Mouse (Mus musculus) hindbrain, embryonic 11.5 days (tissue): Measurements from ENCODE around the gene Sltm. TPM values are rescaled to one million over a fixed set of nuclear protein-coding genes. Genes with fewer than 3 reads are reported as not detected.
A peak's percentile ranks its signal among the peaks of the same experiment; 100 is the strongest.

Source experiments
- ATAC-seq: fragments of 200-750 bp; cut with Nextera tagmentation; 2 replicates; pipeline ENCODE4 v1.8.0; 2017; ENCODE audit warnings: mild to moderate bottlenecking, moderate TSS enrichment, moderate library complexity; ENCODE audit not compliant: low FRiP score
- DNase-seq: peaks from one replicate; pipeline ENCODE4 v3.0.0-alpha.2; 2015; ENCODE audit warnings: low spot score
- H3K27ac ChIP-seq: fragments of 300-500 bp; sonication (generic); 2 replicates; pipeline ENCODE4 v1.5.1; 2014; ENCODE audit warnings: mild to moderate bottlenecking, low read depth, low read length
- H3K27me3 ChIP-seq: fragments of 300-500 bp; sonication (generic); 2 replicates; pipeline ENCODE4 v1.6.1; 2014; ENCODE audit warnings: mild to moderate bottlenecking, low read length, moderate library complexity, mixed read lengths; ENCODE audit not compliant: control insufficient read depth, insufficient read depth
- H3K36me3 ChIP-seq: fragments of 300-500 bp; sonication (generic); 2 replicates; pipeline ENCODE4 v1.6.1; 2014; ENCODE audit warnings: mild to moderate bottlenecking, low read length, moderate library complexity, mixed read lengths; ENCODE audit not compliant: control insufficient read depth, insufficient read depth
- H3K4me1 ChIP-seq: fragments of 300-500 bp; sonication (generic); replicated peaks from 2 replicates; pipeline ENCODE4 v1.6.1; 2014; ENCODE audit warnings: low read length, mixed read lengths; ENCODE audit not compliant: control insufficient read depth, insufficient read depth
- H3K4me2 ChIP-seq: fragments of 300-500 bp; sonication (generic); replicated peaks from 2 replicates; pipeline ENCODE4 v1.6.1; 2014; ENCODE audit warnings: mild to moderate bottlenecking, low read depth, low read length
- H3K4me3 ChIP-seq: fragments of 300-500 bp; sonication (generic); 2 replicates; pipeline ENCODE4 v1.5.1; 2014; ENCODE audit warnings: low read depth, low read length
- H3K9ac ChIP-seq: fragments of 300-500 bp; sonication (generic); 2 replicates; pipeline ENCODE4 v1.6.1; 2014; ENCODE audit warnings: low read depth, low read length
- H3K9me3 ChIP-seq: fragments of 300-500 bp; sonication (generic); 2 replicates; pipeline ENCODE4 v1.6.1; 2016; ENCODE audit warnings: low read length; ENCODE audit not compliant: control insufficient read depth
- WGBS: fragments of 180-500 bp; shearing (Covaris S2); extraction: QIAGEN DNeasy Blood & Tissue Kit; methylation state at CpG from one replicate; pipeline ENCODE4 v1.1.7; 2014; 5-methylcytosine and 5-hydroxymethylcytosine counted together
- polyA plus RNA-seq: library from polyadenylated mRNA; unstranded; fragments of >200 nt; fragmentation: Nextera tagmentation; extraction: Ambion mirVana; gene quantifications from 2 replicates; pipeline ENCODE4 v1.2.1, GENCODE M21; 2014

Gene Sltm
- polyA plus RNA-seq, 1 experiment from 2014 or later: 83.4 TPM

GRCm38 (mm10) chr9:70509906-70510525, 32.5 kb upstream of the Sltm start:
- 71% methylated on average over 4 of the region's 4 CpGs for WGBS

GRCm38 (mm10) chr9:70510998-70511583, 31.5 kb upstream of the Sltm start:
- H3K9ac ChIP-seq: no peak overlapping the region
- H3K27ac ChIP-seq: no peak overlapping the region
- H3K4me2 ChIP-seq: no peak overlapping the region
- 70% methylated on average over 10 of the region's 10 CpGs for WGBS
- ATAC-seq (no peak), DNase-seq (no peak)
- H3K4me1 ChIP-seq: no peaks in the 10 kb centered on the region
- no peaks in the 10 kb centered on the region for H3K27me3 ChIP-seq
- no peak overlapping the region for H3K4me3 ChIP-seq
- H3K36me3 ChIP-seq: no peaks in the 10 kb centered on the region
- no peaks in the 10 kb centered on the region for H3K9me3 ChIP-seq

More at GRCm38 (mm10) chr9:70509906-70510525, 32.5 kb upstream of the Sltm start:
- Histone ChIP-seq H3K9ac (no peak overlapping the region), H3K4me3 (no peak overlapping the region), H3K27ac (no peak overlapping the region), H3K9me3 (no peaks in the 10 kb centered on the region), H3K27me3 (no peaks in the 10 kb centered on the region), H3K4me2 (no peak overlapping the region), H3K36me3 (no peaks in the 10 kb centered on the region), H3K4me1 (no peaks in the 10 kb centered on the region)
- ATAC-seq (no peak), DNase-seq (no peak)

GRCm38 (mm10) chr9:70511681-70512080, 30.9 kb upstream of the Sltm start:
- no peaks in the 10 kb centered on the region for H3K36me3 ChIP-seq
- no peak overlapping the region for H3K9ac ChIP-seq
- H3K9me3 ChIP-seq: no peaks in the 10 kb centered on the region
- ATAC-seq (no peak), DNase-seq (no peak)
- H3K27me3 ChIP-seq: no peaks in the 10 kb centered on the region
- no peaks in the 10 kb centered on the region for H3K4me1 ChIP-seq
- H3K27ac ChIP-seq: no peak overlapping the region
- no peak overlapping the region for H3K4me3 ChIP-seq
- no peak overlapping the region for H3K4me2 ChIP-seq
- WGBS: 88% methylated on average over 7 of the region's 7 CpGs

GRCm38 (mm10) chr9:70520651-70521050, 21.9 kb upstream of the Sltm start:
- no peaks in the 10 kb centered on the region for H3K27me3 ChIP-seq
- H3K27ac ChIP-seq: no peak overlapping the region
- 83% methylated on average over 3 of the region's 3 CpGs for WGBS
- DNase-seq (no peak), ATAC-seq (no peak)
- no peak overlapping the region for H3K4me3 ChIP-seq
- no peaks in the 10 kb centered on the region for H3K4me1 ChIP-seq
- H3K9ac ChIP-seq: no peak overlapping the region
- H3K4me2 ChIP-seq: no peak overlapping the region
- no peaks in the 10 kb centered on the region for H3K36me3 ChIP-seq
- no peaks in the 10 kb centered on the region for H3K9me3 ChIP-seq

GRCm38 (mm10) chr9:70523813-70524212, 18.7 kb upstream of the Sltm start:
- no peak overlapping the region for H3K4me3 ChIP-seq
- 96% methylated on average over 3 of the region's 3 CpGs for WGBS
- ATAC-seq: no peak

GRCm38 (mm10) chr9:70524366-70524765, 18.2 kb upstream of the Sltm start:
- H3K4me1 ChIP-seq: no peaks in the 10 kb centered on the region
- 89% methylated on average over 7 of the region's 7 CpGs for WGBS
- H3K9ac ChIP-seq: no peak overlapping the region
- H3K27ac ChIP-seq: no peak overlapping the region
- ATAC-seq: no peak
- DNase-seq: no peak
- H3K36me3 ChIP-seq: no peaks in the 10 kb centered on the region
- H3K4me3 ChIP-seq: no peak overlapping the region
- no peaks in the 10 kb centered on the region for H3K27me3 ChIP-seq
- H3K4me2 ChIP-seq: no peak overlapping the region
- H3K9me3 ChIP-seq: no peaks in the 10 kb centered on the region

More at GRCm38 (mm10) chr9:70523813-70524212, 18.7 kb upstream of the Sltm start:
- no peak overlapping the region for H3K4me2 ChIP-seq
- no peaks in the 10 kb centered on the region for H3K4me1 ChIP-seq
- H3K9ac ChIP-seq: no peak overlapping the region
- no peak for DNase-seq
- no peaks in the 10 kb centered on the region for H3K27me3 ChIP-seq
- H3K27ac ChIP-seq: no peak overlapping the region
- H3K36me3 ChIP-seq: no peaks in the 10 kb centered on the region
- no peaks in the 10 kb centered on the region for H3K9me3 ChIP-seq

GRCm38 (mm10) chr9:70533328-70533727, 9.2 kb upstream of the Sltm start:
- Histone ChIP-seq H3K9me3 (no peaks in the 10 kb centered on the region), H3K36me3 (no peaks in the 10 kb centered on the region), H3K27ac (no peak overlapping the region), H3K4me2 (no peak overlapping the region), H3K9ac (no peak overlapping the region), H3K27me3 (no peaks in the 10 kb centered on the region), H3K4me3 (no peak overlapping the region), H3K4me1 (no peaks in the 10 kb centered on the region)
- WGBS: 78% methylated on average over 3 of the region's 3 CpGs
- ATAC-seq: no peak
- DNase-seq: no peak

GRCm38 (mm10) chr9:70541584-70541983, 970 bp upstream of the Sltm start:
- no peak for DNase-seq
- Histone ChIP-seq H3K27ac (no peak overlapping the region), H3K9ac (peak overlapping the region; percentile 49; the same call in 1 of the 2 replicates), H3K27me3 (no peaks in the 10 kb centered on the region), H3K9me3 (no peaks in the 10 kb centered on the region), H3K36me3 (0 out of 2 replicates have a peak, but pooled peaks cover 2% of the 10 kb centered on the region), H3K4me1 (no peaks in the 10 kb centered on the region), H3K4me3 (peak overlapping the region; percentile 90), H3K4me2 (peak overlapping the region; percentile 68)
- 9% methylated on average over 6 of the region's 6 CpGs for WGBS
- ATAC-seq: peak; percentile 23; the same call in 1 of the 2 replicates
